Mouse (Mus musculus): ENCODE results near the gene Plpp3.

DNA sequence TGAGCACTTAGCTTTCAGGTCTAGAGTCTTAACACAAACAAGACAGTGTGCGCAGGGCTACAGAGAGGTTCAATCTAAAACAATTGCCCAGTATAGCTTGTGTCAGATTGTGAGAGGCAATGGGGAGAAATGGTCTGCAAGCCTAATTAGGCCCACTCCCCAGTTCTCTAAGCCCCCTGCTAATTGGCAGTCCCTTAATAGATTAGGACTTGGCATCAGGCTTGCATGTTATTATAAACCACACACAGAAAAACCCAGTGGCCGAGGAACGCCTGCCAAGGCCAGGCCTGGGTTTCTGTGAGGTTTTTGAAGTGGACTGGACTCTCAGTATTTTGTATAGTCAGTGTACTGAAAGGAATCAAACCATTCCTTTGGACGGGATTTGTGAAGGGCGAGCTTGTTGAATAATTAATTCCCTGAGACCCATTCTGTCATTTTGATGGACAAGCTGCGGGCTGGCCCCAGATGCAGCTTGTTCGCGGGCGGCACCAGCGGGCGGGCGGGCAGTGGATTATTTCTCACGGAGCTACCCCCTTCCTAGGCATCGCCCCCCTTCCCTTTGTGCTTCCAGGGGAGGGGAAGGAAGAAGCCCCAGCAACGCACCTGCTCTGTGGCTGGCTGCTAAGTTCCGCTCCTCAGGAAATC is 24.0 kb downstream of the Plpp3 start:
- TF ChIP-seq CTCF (IDR thresholded peaks at IDR 0.05; ENCODE audit: borderline replicate concordance, insufficient read depth, low read length): no peak
- no peak for TF ChIP-seq POLR2A (IDR thresholded peaks at IDR 0.05; ENCODE audit: low read depth, low read length)
